Mouse (Mus musculus): ENCODE data around the gene Tspan18.

- TF ChIP-seq POLR2A (IDR thresholded peaks at IDR 0.05; ENCODE audit: extremely low read depth, insufficient read depth, low read length) (no peak), CTCF (IDR thresholded peaks at IDR 0.05; ENCODE audit: low read depth, low read length) (no peak)
These were observed 156.5 kb downstream of the Tspan18 start for GRCm38 (mm10) chr2:93177668-93178312.

Measured in liver, adult 2 months (tissue).